Mouse (Mus musculus): ENCODE results near the gene Rps2. TPM values are rescaled to one million over a fixed set of nuclear protein-coding genes. Genes with fewer than 3 reads are reported as not detected.
"Not testable (repeated sequence)": the region's sequence is repeated elsewhere in the genome, so short reads cannot be mapped to it uniquely, and the experiment has no call there.

Gene Rps2
- polyA plus RNA-seq, 1 experiment from 2014 or later: 1,841 TPM

- Histone ChIP-seq H3K9me3 (replicated peaks) (no peaks in the 10 kb centered on the region), H3K4me1 (peaks cover 22% of the 10 kb centered on the region), H3K4me3 (no peak overlapping the region), H3K36me3 (peaks cover 25% of the 10 kb centered on the region), H3K27me3 (ENCODE audit: low read depth, poor library complexity, severe bottlenecking) (no peaks in the 10 kb centered on the region), H3K27ac (replicated peaks) (no peak overlapping the region)
- DNase-seq (ENCODE audit: low spot score): no peak
- 43% methylated on average over 2 of the region's 2 CpGs for WGBS
These were observed 9.3 kb upstream of the Rps2 start for GRCm38 (mm10) chr17:24708646-24709045.

- no peak overlapping the region for H3K4me3 ChIP-seq
- 25% methylated on average over 6 of the region's 6 CpGs for WGBS
- H3K9me3 ChIP-seq (replicated peaks): no peaks in the 10 kb centered on the region
- H3K36me3 ChIP-seq: peaks cover 31% of the 10 kb centered on the region
- no peaks in the 10 kb centered on the region for H3K27me3 ChIP-seq (ENCODE audit: low read depth, poor library complexity, severe bottlenecking)
- peaks cover 20% of the 10 kb centered on the region for H3K4me1 ChIP-seq
- no peak for DNase-seq (ENCODE audit: low spot score)
- no peak overlapping the region for H3K27ac ChIP-seq (replicated peaks)
These were observed 2.4 kb upstream of the Rps2 start for GRCm38 (mm10) chr17:24715556-24715955.

DNA sequence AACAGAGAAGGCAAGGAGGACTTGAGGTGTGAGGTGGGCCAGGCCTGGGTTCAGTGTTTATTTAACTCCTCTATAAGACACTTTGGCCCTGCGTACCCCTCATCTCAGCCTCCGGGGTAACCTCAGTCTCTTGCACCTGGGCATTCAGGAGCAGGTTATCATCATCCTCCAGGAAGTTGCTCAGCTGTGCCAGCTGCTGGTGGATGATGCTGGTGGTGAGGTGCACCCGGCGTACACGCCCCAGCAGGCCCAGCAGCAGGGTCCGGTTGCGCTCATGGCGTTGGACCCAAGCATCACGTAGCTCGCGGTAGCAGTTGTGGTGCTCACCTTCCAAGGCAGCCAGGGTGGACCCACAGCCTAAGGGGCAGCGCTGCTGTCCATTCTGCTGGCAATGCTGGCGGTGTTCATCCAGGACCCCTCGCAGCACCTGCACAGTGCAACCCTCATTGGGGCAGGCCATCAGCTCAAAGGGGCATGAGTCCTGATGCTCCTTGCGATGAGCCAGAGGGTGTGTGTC lies 1.7 kb upstream of the Rps2 start:
- Histone ChIP-seq H3K9me3 (replicated peaks) (no peaks in the 10 kb centered on the region), H3K4me3 (no peak overlapping the region), H3K27ac (replicated peaks) (no peak overlapping the region), H3K4me1 (peaks cover 25% of the 10 kb centered on the region), H3K36me3 (peaks cover 37% of the 10 kb centered on the region), H3K27me3 (ENCODE audit: low read depth, poor library complexity, severe bottlenecking) (no peaks in the 10 kb centered on the region)
- WGBS: 95% methylated on average over 15 of the region's 15 CpGs
- no peak for DNase-seq (ENCODE audit: low spot score)

DNA sequence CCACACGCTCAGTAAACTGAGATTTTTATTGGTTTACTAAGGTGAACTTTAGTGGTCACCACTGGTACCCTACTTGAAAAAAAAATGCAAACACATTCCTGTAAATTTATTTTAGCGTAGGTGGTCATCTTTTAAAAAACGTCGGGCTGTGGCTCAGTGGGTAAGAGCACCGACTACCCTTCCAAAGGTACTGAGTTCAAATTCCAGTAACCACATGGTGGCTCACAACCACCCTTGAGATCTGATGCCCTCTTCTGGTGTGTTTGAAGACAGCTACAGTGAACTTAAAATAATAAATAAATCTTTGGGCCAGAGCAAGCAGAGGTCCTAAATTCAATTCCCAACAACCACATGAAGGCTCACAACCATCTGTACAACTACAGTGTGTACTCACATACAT lies 1.0 kb downstream of the Rps2 start:
- Histone ChIP-seq H3K36me3 (peaks cover 52% of the 10 kb centered on the region), H3K27ac (replicated peaks) (peak overlapping the region; percentile 94), H3K4me1 (peaks cover 52% of the 10 kb centered on the region), H3K4me3 (peak overlapping the region; percentile 77)
- WGBS: 67% methylated on average over 5 of the region's 5 CpGs
- H3K9me3 ChIP-seq (replicated peaks); H3K27me3 ChIP-seq (ENCODE audit: low read depth, poor library complexity, severe bottlenecking); DNase-seq (ENCODE audit: low spot score): not testable (repeated sequence)

- Histone ChIP-seq H3K27ac (replicated peaks) (peak overlapping the region; percentile 94), H3K4me1 (peaks cover 55% of the 10 kb centered on the region), H3K36me3 (peaks cover 52% of the 10 kb centered on the region), H3K9me3 (replicated peaks) (no peaks in the 10 kb centered on the region), H3K4me3 (peak overlapping the region; percentile 77), H3K27me3 (ENCODE audit: low read depth, poor library complexity, severe bottlenecking) (no peaks in the 10 kb centered on the region)
- peak; percentile 99 for DNase-seq (ENCODE audit: low spot score)
- under 1% methylated on average over 61 of the region's 61 CpGs for WGBS
These were observed 1.7 kb downstream of the Rps2 start for GRCm38 (mm10) chr17:24719494-24720222.

GRCm38 (mm10) chr17:24720616-24721015 lies 2.7 kb downstream of the Rps2 start:
- Histone ChIP-seq H3K36me3 (peaks cover 52% of the 10 kb centered on the region), H3K27ac (replicated peaks) (peak overlapping the region; percentile 94), H3K4me3 (peak overlapping the region; percentile 77), H3K4me1 (peaks cover 55% of the 10 kb centered on the region)
- WGBS: 3% methylated on average over 11 of the region's 11 CpGs
- H3K9me3 ChIP-seq (replicated peaks); DNase-seq (ENCODE audit: low spot score); H3K27me3 ChIP-seq (ENCODE audit: low read depth, poor library complexity, severe bottlenecking): not testable (repeated sequence)

DNA sequence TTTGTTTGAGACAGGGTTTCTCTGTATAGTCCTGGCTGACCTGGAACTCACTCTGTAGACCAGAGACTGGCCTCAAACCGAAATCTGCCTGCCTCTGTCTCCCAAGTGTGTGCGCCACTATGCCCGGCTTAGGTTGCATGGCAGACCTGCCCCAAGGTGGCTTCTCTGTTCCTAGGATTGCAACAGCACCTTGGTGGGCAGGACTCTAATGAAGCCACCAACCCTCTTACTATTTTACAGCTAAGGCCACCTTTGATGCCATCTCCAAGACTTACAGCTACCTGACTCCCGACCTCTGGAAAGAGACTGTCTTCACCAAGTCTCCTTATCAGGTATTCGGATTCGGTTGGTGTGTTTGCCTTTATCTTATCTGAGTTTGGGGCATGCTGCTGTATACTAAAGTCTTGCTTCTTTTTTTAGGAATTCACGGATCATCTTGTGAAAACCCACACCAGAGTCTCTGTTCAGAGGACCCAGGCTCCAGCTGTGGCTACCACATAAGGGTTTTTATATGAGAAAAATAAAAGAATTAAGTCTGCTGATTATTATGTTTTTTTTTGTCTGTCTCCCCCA lies 3.6 kb downstream of the Rps2 start:
- not testable (repeated sequence) for H3K9me3 ChIP-seq (replicated peaks); DNase-seq (ENCODE audit: low spot score); H3K27ac ChIP-seq (replicated peaks); H3K27me3 ChIP-seq (ENCODE audit: low read depth, poor library complexity, severe bottlenecking)
- 71% methylated on average over 7 of the region's 7 CpGs for WGBS
- peaks cover 47% of the 10 kb centered on the region for H3K4me1 ChIP-seq
- peak overlapping the region; percentile 77 for H3K4me3 ChIP-seq
- H3K36me3 ChIP-seq: peaks cover 43% of the 10 kb centered on the region

DNA sequence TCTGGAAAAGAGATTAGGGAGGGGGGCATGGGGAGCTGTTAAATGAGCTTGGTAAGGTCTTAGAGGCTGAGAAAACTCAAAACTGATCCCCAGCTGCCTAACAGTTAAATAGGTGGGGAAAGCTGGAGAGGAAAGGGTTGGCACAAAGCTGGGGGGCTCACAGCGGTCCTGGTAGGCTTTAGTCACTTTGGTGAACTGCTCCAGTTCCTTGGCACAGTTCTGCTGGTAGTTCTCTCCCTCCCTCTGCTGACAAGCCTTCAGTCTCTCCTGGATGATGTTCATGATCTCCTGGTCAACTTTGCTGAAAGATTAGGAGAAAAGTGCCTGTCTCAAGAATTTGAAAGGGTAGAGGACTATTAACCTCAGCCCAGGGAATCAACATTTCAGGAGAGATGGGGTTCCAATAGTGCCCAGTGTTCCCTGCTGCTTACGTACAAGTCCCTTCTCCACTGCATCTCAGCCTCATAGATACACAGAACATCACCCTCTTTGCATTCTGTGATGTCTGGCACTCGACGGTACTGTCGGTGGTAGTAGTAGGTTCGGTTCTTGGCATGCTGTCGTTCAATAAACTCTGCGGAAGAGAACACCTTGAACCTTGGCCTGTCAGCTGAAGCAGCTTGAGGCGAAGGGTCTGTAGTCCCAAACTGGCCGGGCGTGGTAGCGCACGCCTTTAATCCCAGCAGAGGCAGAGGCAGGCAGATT lies 4.5 kb downstream of the Rps2 start:
- Histone ChIP-seq H3K36me3 (peaks cover 35% of the 10 kb centered on the region), H3K27ac (replicated peaks) (no peak overlapping the region), H3K4me3 (peak overlapping the region; percentile 77), H3K27me3 (ENCODE audit: low read depth, poor library complexity, severe bottlenecking) (no peaks in the 10 kb centered on the region), H3K4me1 (peaks cover 47% of the 10 kb centered on the region), H3K9me3 (replicated peaks) (no peaks in the 10 kb centered on the region)
- no peak for DNase-seq (ENCODE audit: low spot score)
- WGBS: 46% methylated on average over 13 of the region's 13 CpGs

- H3K4me1 ChIP-seq: peaks cover 43% of the 10 kb centered on the region
- peak overlapping the region; percentile 77 for H3K4me3 ChIP-seq
- H3K36me3 ChIP-seq: peaks cover 26% of the 10 kb centered on the region
- no peak for DNase-seq (ENCODE audit: low spot score)
- no peaks in the 10 kb centered on the region for H3K27me3 ChIP-seq (ENCODE audit: low read depth, poor library complexity, severe bottlenecking)
- WGBS: 6% methylated on average over 12 of the region's 12 CpGs
- H3K27ac ChIP-seq (replicated peaks): peak overlapping the region; percentile 86
- H3K9me3 ChIP-seq (replicated peaks): no peaks in the 10 kb centered on the region
These were observed 5.4 kb downstream of the Rps2 start for GRCm38 (mm10) chr17:24723122-24723880.

GRCm38 (mm10) chr17:24723881-24724180 lies 5.9 kb downstream of the Rps2 start:
- DNase-seq (ENCODE audit: low spot score): peak; percentile 47
- peaks cover 38% of the 10 kb centered on the region for H3K4me1 ChIP-seq
- 0% methylated on average over 15 of the region's 15 CpGs for WGBS

DNA sequence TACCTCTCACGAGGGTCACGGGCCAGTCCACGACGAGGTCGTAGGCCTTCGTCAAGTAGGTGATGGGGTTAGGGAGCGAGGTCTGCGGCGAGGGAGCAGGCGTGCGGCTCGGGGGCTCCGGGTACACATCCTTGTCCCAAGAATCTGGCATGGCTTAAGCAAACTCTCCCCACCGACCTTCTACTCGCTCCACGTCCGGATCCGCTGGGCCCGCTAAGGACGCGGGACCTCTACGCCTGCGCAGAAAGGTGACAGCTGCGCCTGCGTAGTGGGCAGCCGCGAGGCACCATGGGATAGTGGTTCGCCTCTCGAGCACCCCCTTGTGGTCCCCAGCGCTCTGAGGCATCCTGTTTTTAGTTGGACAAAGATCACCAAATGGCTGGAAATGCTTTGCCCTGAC lies 6.3 kb downstream of the Rps2 start, which contains the start of gene Ndufb10:
TSS of gene Ndufb10 (minus strand) at position 295 of the 400 bp plus-strand sequence.
- peaks cover 35% of the 10 kb centered on the region for H3K4me1 ChIP-seq
- no peaks in the 10 kb centered on the region for H3K27me3 ChIP-seq (ENCODE audit: low read depth, poor library complexity, severe bottlenecking)
- peak within 1 kb of the TSS; percentile 86 for H3K27ac ChIP-seq (replicated peaks)
- peak within 1 kb of the TSS; percentile 77 for H3K4me3 ChIP-seq
- WGBS: under 1% methylated on average over 30 of the region's 30 CpGs
- H3K36me3 ChIP-seq: peaks cover 21% of the 10 kb centered on the region
- peak; percentile 97 for DNase-seq (ENCODE audit: low spot score)
- no peaks in the 10 kb centered on the region for H3K9me3 ChIP-seq (replicated peaks)

More at GRCm38 (mm10) chr17:24723881-24724180, 5.9 kb downstream of the Rps2 start:
- Histone ChIP-seq H3K27ac (replicated peaks) (peak overlapping the region; percentile 86), H3K4me3 (peak overlapping the region; percentile 77), H3K9me3 (replicated peaks) (no peaks in the 10 kb centered on the region), H3K36me3 (peaks cover 21% of the 10 kb centered on the region), H3K27me3 (ENCODE audit: low read depth, poor library complexity, severe bottlenecking) (no peaks in the 10 kb centered on the region)

DNA sequence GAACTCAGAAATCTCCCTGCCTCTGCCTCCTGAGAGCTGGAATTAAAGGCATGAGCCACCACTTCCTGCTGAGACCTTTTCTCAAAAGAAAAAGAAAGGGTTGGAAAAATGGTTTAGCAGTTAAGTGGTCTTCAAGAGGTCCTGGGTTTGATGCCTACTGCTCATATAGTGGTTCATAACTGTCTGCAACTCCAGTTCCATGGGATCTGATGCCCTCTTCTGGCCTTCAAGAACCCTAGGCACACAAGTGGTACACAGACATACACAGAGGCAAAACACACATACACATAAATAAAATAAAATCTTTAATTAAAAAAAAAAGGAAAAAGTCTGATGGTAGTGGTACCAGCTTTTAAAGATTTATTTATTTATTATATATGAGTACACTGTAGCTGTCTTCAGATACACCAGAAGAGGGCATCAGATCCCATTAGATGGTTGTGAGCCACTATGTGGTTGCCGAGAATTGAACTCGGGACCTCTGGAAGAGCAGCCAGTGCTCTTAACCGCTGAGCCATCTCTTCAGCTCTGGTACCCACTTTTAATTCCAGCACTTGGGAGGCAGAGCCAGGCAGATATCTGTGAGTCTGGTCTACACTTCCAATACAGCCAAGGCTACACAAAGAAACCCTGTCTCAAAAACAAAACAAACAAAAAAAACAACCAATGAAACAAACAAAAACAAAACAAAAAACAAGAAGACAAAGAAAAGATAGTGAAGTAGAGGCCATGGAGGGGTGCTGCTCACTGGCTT lies 7.9 kb downstream of the Rps2 start:
- DNase-seq (ENCODE audit: low spot score): no peak
- Histone ChIP-seq H3K4me1 (peaks cover 33% of the 10 kb centered on the region), H3K27me3 (ENCODE audit: low read depth, poor library complexity, severe bottlenecking) (no peaks in the 10 kb centered on the region), H3K36me3 (peaks cover 18% of the 10 kb centered on the region), H3K27ac (replicated peaks) (no peak overlapping the region), H3K9me3 (replicated peaks) (no peaks in the 10 kb centered on the region), H3K4me3 (no peak overlapping the region)
- WGBS: 82% methylated on average over 3 of the region's 3 CpGs

Measured in midbrain, embryonic 10.5 days (tissue).